Mouse (Mus musculus): ENCODE data around the gene Gm48552. TPM values are rescaled to one million over a fixed set of nuclear protein-coding genes. Genes with fewer than 3 reads are reported as not detected.
A peak's percentile ranks its signal among the peaks of the same experiment; 100 is the strongest.

The Gm48552 gene
- polyA plus RNA-seq, 1 experiment from 2014 or later: 0.31 TPM

DNA sequence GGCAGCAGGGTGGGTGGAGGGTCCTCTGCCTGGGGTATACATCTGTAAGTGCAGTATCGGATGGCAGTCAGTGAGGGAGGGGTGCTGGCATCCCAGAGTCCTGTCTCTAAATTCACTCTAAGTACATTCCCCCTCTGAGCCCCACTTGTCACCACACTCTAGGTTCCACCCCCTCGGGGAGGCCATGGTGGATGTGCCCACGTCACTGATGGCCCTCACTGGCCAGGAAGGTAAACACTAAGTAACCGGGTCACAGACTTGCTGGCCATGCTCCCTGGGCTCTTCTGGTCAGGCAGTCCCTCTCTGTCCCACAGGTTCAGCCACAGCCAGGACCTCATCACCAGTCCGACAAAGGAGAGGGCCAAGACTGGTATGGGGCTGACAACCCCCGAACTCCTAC, 33.4 kb downstream of the Gm48552 start:
- Histone ChIP-seq H3K36me3 (ENCODE audit: control insufficient read depth, insufficient read depth) (peaks cover 7% of the 10 kb centered on the region; the same call in 1 of the 2 replicates), H3K27ac (ENCODE audit: low read depth, low read length) (no peak overlapping the region), H3K27me3 (replicated peaks; ENCODE audit: control insufficient read depth, insufficient read depth, low read length) (peaks cover 17% of the 10 kb centered on the region), H3K9me3 (ENCODE audit: control insufficient read depth) (no peaks in the 10 kb centered on the region), H3K4me2 (replicated peaks; ENCODE audit: low read depth) (no peak overlapping the region), H3K4me3 (ENCODE audit: low read depth, low read length) (no peak overlapping the region), H3K9ac (ENCODE audit: low read depth, low read length) (no peak overlapping the region), H3K4me1 (replicated peaks; ENCODE audit: control insufficient read depth, insufficient read depth, low read length) (no peaks in the 10 kb centered on the region)
- no peak for ATAC-seq
- 72% methylated on average over 6 of the region's 6 CpGs for WGBS
- TF ChIP-seq CTCF (IDR thresholded peaks at IDR 0.05; ENCODE audit: low read depth): no peak

DNA sequence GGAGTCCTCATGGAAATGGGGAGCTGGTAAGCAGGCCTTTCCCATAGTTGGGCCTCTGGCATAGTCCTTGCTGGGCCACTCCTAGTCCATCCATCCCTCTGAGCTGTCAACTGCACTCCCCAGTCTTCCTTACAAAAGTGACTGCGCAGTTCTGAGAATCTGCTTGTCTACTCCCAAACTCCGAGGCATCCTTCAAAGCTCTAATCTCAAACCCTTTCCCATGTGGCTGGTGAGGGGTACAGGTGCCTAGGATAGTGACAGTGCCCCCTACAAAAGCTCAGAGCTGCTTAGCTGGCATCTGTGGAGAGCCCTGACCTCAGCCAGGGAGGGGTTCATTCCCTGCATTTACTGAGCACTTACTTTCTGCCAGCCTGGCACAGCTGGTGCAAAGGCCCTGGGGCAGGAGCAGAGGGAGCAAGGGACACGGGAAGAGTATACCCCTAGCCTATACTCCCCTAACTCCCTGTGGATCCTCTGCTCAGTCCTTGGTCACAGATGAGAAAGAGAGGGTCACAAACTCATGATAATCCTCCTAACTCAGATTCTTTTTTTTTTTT, 33.9 kb downstream of the Gm48552 start:
- Histone ChIP-seq H3K9ac (ENCODE audit: low read depth, low read length) (no peak overlapping the region), H3K4me2 (replicated peaks; ENCODE audit: low read depth) (no peak overlapping the region), H3K4me3 (ENCODE audit: low read depth, low read length) (no peak overlapping the region), H3K27ac (ENCODE audit: low read depth, low read length) (no peak overlapping the region), H3K9me3 (ENCODE audit: control insufficient read depth) (no peaks in the 10 kb centered on the region), H3K27me3 (replicated peaks; ENCODE audit: control insufficient read depth, insufficient read depth, low read length) (peaks cover 19% of the 10 kb centered on the region), H3K4me1 (replicated peaks; ENCODE audit: control insufficient read depth, insufficient read depth, low read length) (no peaks in the 10 kb centered on the region), H3K36me3 (ENCODE audit: control insufficient read depth, insufficient read depth) (peaks cover 7% of the 10 kb centered on the region; the same call in 1 of the 2 replicates)
- no peak for ATAC-seq
- TF ChIP-seq CTCF (IDR thresholded peaks at IDR 0.05; ENCODE audit: low read depth): no peak
- WGBS: 89% methylated on average over 3 of the region's 3 CpGs

DNA sequence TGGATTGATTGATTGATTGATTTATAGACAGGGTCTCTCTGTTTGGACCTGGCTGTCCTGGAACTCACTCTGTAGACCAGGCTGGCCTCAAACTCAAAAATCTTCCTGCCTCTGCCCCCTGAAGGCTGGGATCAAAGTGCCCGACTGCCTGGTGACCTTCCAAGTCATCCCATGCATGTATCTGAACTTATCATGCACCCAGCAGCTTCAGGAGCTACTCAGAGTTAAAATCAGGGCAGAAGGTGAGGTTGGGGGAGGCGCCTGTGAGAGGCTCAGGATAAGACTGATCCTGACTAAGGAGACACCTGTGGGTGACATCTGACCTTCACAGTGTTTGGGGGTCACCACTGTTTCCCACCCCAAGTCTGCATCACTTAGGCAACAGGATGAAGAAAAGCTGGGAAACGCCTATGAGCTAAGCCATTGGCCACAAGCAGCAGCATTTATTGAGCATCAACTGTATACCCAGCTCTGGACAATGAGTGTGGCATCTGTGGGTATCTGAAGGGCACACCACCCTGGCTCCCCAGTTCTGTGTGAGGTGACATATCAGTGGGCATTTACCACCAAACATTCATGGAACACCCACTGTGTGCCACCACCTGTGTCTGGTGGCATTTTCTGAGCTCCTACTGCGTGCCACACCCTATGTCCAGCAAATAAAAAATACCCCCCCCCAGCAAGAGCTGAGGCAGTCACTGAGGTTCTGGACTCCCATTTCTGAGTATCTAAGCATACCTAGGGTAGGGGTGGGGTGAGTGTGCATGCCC, 34.9 kb downstream of the Gm48552 start:
- Histone ChIP-seq H3K9me3 (ENCODE audit: control insufficient read depth) (no peaks in the 10 kb centered on the region), H3K4me3 (ENCODE audit: low read depth, low read length) (no peak overlapping the region), H3K27ac (ENCODE audit: low read depth, low read length) (no peak overlapping the region), H3K4me1 (replicated peaks; ENCODE audit: control insufficient read depth, insufficient read depth, low read length) (no peaks in the 10 kb centered on the region), H3K36me3 (ENCODE audit: control insufficient read depth, insufficient read depth) (peaks cover 7% of the 10 kb centered on the region; the same call in 1 of the 2 replicates), H3K27me3 (replicated peaks; ENCODE audit: control insufficient read depth, insufficient read depth, low read length) (peaks cover 19% of the 10 kb centered on the region), H3K9ac (ENCODE audit: low read depth, low read length) (no peak overlapping the region), H3K4me2 (replicated peaks; ENCODE audit: low read depth) (peak overlapping the region; percentile 72)
- no peak for TF ChIP-seq CTCF (IDR thresholded peaks at IDR 0.05; ENCODE audit: low read depth)
- ATAC-seq: no peak
- 73% methylated on average over 4 of the region's 4 CpGs for WGBS

DNA sequence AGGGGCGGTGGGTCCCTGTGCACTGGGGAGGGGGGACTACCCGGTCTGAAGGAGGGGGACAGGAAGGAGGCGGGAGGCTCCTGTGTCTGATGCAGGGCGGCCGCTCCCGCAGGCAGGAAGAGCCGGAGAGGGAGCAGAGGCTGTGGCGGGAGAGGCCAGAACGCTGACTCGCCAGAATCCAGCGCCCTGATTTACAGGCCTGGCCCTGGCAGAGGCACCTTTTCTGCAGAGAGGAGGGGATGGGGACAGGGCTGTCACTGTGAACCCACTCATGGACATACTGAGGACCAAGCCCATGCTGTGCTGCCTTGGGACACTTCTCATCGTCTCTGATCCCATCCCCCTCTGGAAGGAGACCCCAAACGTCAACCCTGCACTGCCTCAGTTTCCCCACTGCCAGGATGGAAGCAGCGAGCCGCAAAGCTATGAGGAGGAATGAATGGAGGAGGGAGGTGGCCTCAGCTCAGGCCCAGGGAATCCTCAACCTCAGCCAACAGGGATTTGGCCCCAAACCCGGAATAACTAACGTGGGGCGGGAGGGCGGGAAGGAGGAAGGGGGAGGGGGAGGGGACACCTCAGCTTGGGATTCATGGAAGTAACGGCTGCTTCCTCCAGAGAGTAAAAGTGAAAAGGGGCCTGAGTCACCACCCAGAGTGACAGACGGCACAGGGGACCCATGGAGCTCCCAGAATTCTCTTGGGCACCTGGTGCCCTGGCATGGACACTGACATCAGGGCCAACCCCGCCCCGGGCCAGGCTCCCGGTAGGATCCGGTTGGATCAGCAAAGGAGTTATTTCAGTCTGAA, 35.6 kb downstream of the Gm48552 start:
- TF ChIP-seq CTCF (IDR thresholded peaks at IDR 0.05; ENCODE audit: low read depth): no peak
- Histone ChIP-seq H3K4me2 (replicated peaks; ENCODE audit: low read depth) (peak overlapping the region; percentile 72), H3K4me3 (ENCODE audit: low read depth, low read length) (0 out of 2 replicates have a peak overlapping the region, but pooled peaks have one; percentile 11), H3K9me3 (ENCODE audit: control insufficient read depth) (no peaks in the 10 kb centered on the region), H3K27ac (ENCODE audit: low read depth, low read length) (no peak overlapping the region), H3K27me3 (replicated peaks; ENCODE audit: control insufficient read depth, insufficient read depth, low read length) (peaks cover 19% of the 10 kb centered on the region), H3K9ac (ENCODE audit: low read depth, low read length) (no peak overlapping the region), H3K4me1 (replicated peaks; ENCODE audit: control insufficient read depth, insufficient read depth, low read length) (no peaks in the 10 kb centered on the region), H3K36me3 (ENCODE audit: control insufficient read depth, insufficient read depth) (peaks cover 7% of the 10 kb centered on the region; the same call in 1 of the 2 replicates)
- no peak for ATAC-seq
- WGBS: 13% methylated on average over 25 of the region's 25 CpGs

DNA sequence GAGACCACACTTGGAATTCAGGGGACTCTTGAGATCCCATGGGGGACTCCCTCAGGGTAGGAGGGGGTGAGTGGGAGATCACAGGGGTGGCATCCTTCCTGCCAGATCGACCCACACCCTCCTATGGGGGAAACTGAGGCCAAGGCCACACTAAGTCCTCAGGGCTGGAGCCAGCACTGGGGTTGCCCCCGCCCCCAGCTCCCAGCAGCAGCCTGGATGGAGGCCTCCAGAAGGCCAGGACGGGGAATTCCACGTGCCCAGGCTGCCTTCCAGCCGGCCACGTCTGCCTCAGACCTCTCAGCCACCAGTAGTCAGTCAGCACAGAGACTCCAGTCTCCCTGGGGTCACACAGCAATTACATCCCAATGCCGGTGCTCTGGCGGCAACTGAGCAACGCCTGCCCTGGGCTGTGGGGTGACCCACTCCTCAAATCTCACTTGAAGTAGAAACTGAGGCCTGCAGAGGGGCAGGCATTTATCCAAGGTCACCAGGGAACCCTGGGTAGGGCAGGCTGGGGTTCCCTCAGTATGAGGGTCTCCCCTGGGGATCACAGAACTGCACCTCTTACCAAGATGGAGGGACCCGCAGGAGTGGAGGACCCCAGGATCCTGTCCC, 36.5 kb downstream of the Gm48552 start:
- no peak for TF ChIP-seq CTCF (IDR thresholded peaks at IDR 0.05; ENCODE audit: low read depth)
- ATAC-seq: no peak
- H3K4me2 ChIP-seq (replicated peaks; ENCODE audit: low read depth): peak overlapping the region; percentile 72
- H3K27me3 ChIP-seq (replicated peaks; ENCODE audit: control insufficient read depth, insufficient read depth, low read length): peaks cover 19% of the 10 kb centered on the region
- H3K9me3 ChIP-seq (ENCODE audit: control insufficient read depth): no peaks in the 10 kb centered on the region
- no peak overlapping the region for H3K9ac ChIP-seq (ENCODE audit: low read depth, low read length)
- WGBS: 39% methylated on average over 10 of the region's 10 CpGs
- H3K27ac ChIP-seq (ENCODE audit: low read depth, low read length): peak overlapping the region; percentile 28; the same call in 1 of the 2 replicates
- H3K4me3 ChIP-seq (ENCODE audit: low read depth, low read length): 0 out of 2 replicates have a peak overlapping the region, but pooled peaks have one; percentile 11
- no peaks in the 10 kb centered on the region for H3K4me1 ChIP-seq (replicated peaks; ENCODE audit: control insufficient read depth, insufficient read depth, low read length)
- peaks cover 2% of the 10 kb centered on the region; the same call in 1 of the 2 replicates for H3K36me3 ChIP-seq (ENCODE audit: control insufficient read depth, insufficient read depth)

Measured in intestine, postnatal 0 days (tissue).